Mouse (Mus musculus): ENCODE results near the gene 6030445D17Rik.

Gene 6030445D17Rik

GRCm38 (mm10) chr4:136462086-136462838 lies at the start of gene 6030445D17Rik:
TSS of gene 6030445D17Rik (plus strand) at chr4:136462250.
- peak; percentile 28 to 72 for DNase-seq (ENCODE audit: low spot score in 2 of 2)

GRCm38 (mm10) chr4:136415477-136415876 lies 46.6 kb upstream of the 6030445D17Rik start:
- DNase-seq (ENCODE audit: low spot score in 2 of 2) = no peak

- no peak for DNase-seq (ENCODE audit: low spot score in 2 of 2)
These were observed 43.1 kb upstream of the 6030445D17Rik start for GRCm38 (mm10) chr4:136418962-136419361.

GRCm38 (mm10) chr4:136419386-136419785 lies 42.7 kb upstream of the 6030445D17Rik start:
- no peak for DNase-seq (ENCODE audit: low spot score in 2 of 2)

GRCm38 (mm10) chr4:136423224-136423623 lies 38.8 kb upstream of the 6030445D17Rik start, which contains the start of gene Htr1d:
TSS of gene Htr1d (plus strand) at chr4:136423524.
- no peak for DNase-seq (ENCODE audit: low spot score in 2 of 2)

- DNase-seq (ENCODE audit: low spot score in 2 of 2) = no peak
These were observed 37.7 kb upstream of the 6030445D17Rik start for GRCm38 (mm10) chr4:136424120-136424999.

- no peak for DNase-seq (ENCODE audit: low spot score in 2 of 2)
These were observed 37.1 kb upstream of the 6030445D17Rik start for GRCm38 (mm10) chr4:136425000-136425288.

GRCm38 (mm10) chr4:136430609-136431375 lies 31.3 kb upstream of the 6030445D17Rik start:
- DNase-seq (ENCODE audit: low spot score in 2 of 2) = no peak

GRCm38 (mm10) chr4:136431376-136431693 lies 30.7 kb upstream of the 6030445D17Rik start:
- DNase-seq (ENCODE audit: low spot score in 2 of 2) = peak; percentile 45 to 75

GRCm38 (mm10) chr4:136434029-136434428 lies 28.0 kb upstream of the 6030445D17Rik start:
- DNase-seq (ENCODE audit: low spot score in 2 of 2) = no peak

GRCm38 (mm10) chr4:136439106-136439505 lies 22.9 kb upstream of the 6030445D17Rik start:
- no peak for DNase-seq (ENCODE audit: low spot score in 2 of 2)

- DNase-seq (ENCODE audit: low spot score in 2 of 2) = no peak
These were observed 20.6 kb upstream of the 6030445D17Rik start for GRCm38 (mm10) chr4:136441354-136442043.

- DNase-seq (ENCODE audit: low spot score in 2 of 2) = no peak
These were observed 17.5 kb upstream of the 6030445D17Rik start for GRCm38 (mm10) chr4:136444561-136444960.

GRCm38 (mm10) chr4:136449795-136450194 lies 12.3 kb upstream of the 6030445D17Rik start:
- DNase-seq (ENCODE audit: low spot score in 2 of 2) = no peak

GRCm38 (mm10) chr4:136450271-136450670 lies 11.8 kb upstream of the 6030445D17Rik start:
- no peak for DNase-seq (ENCODE audit: low spot score in 2 of 2)

GRCm38 (mm10) chr4:136451564-136451963 lies 10.5 kb upstream of the 6030445D17Rik start:
- DNase-seq (ENCODE audit: low spot score in 2 of 2) = no peak

- DNase-seq (ENCODE audit: low spot score in 2 of 2) = no peak
These were observed 9.8 kb upstream of the 6030445D17Rik start for GRCm38 (mm10) chr4:136452286-136452685.

- no peak for DNase-seq (ENCODE audit: low spot score in 2 of 2)
These were observed 9.3 kb upstream of the 6030445D17Rik start for GRCm38 (mm10) chr4:136452792-136453191.

- peak; percentile 61 to 84 for DNase-seq (ENCODE audit: low spot score in 2 of 2)
These were observed 7.2 kb upstream of the 6030445D17Rik start for GRCm38 (mm10) chr4:136454850-136455260.

- DNase-seq (ENCODE audit: low spot score in 2 of 2) = no peak
These were observed 5.4 kb upstream of the 6030445D17Rik start for GRCm38 (mm10) chr4:136456516-136457218.

GRCm38 (mm10) chr4:136458276-136458675 lies 3.8 kb upstream of the 6030445D17Rik start:
- DNase-seq (ENCODE audit: low spot score in 2 of 2) = no peak

Data from spleen, postnatal 4 days (tissue).